Mouse (Mus musculus) small intestine, adult 10 weeks (tissue): ENCODE data around the gene Cd109. TPM values are rescaled to one million over a fixed set of nuclear protein-coding genes. Genes with fewer than 3 reads are reported as not detected.

Experiments
- polyA plus RNA-seq: library from polyadenylated mRNA; stranded (reverse); fragments of 350-450 nt; fragmentation: Illumina TruSeq; extraction: RNeasy Lipid Tissue Mini Kit (QIAGEN cat#74804); gene quantifications from one replicate; pipeline ENCODE4 v1.2.3, GENCODE M21; 2014; ENCODE audit warnings: low replicate concordance

The Cd109 gene
- 0.63 TPM for polyA plus RNA-seq

GRCm38 (mm10) chr9:78615401-78616021, at the start of gene Cd109:
Gene Cd109 (plus strand): TSS chr9:78615546.

GRCm38 (mm10) chr9:78587914-78588313, 27.4 kb upstream of the Cd109 start, which contains the start of gene Slc17a5:
Gene Slc17a5 (minus strand): TSS chr9:78588041.

Other genes starting within 250 kb of the Cd109 start
- gene Dppa5a, start 247.4 kb upstream of the Cd109 start, polyA plus RNA-seq: not detected
- 0.33 TPM for gene Ooep, start 236.8 kb upstream of the Cd109 start, polyA plus RNA-seq
- 0.93 TPM for gene Ddx43, start 219.8 kb upstream of the Cd109 start, polyA plus RNA-seq
- gene Cgas, start 172.3 kb upstream of the Cd109 start, polyA plus RNA-seq: 5.0 TPM
- gene Mto1, start 167.3 kb upstream of the Cd109 start, polyA plus RNA-seq: 15.0 TPM
- not detected for gene Gm17324, start 166.8 kb upstream of the Cd109 start, polyA plus RNA-seq
- gene Eef1a1, start 126.4 kb upstream of the Cd109 start, polyA plus RNA-seq: 2,378 TPM
- gene Slc17a5, start 27.5 kb upstream of the Cd109 start, polyA plus RNA-seq: 19.1 TPM